Mouse (Mus musculus) MEL (cell line): Measurements from ENCODE around the gene Fam111a. TPM values are rescaled to one million over a fixed set of nuclear protein-coding genes. Genes with fewer than 3 reads are reported as not detected.

ENCODE experiments used
- DNase-seq: peaks from one replicate; pipeline ENCODE4 v3.0.0; 2011; ENCODE audit warnings: low read depth, low spot score
- H3K27ac ChIP-seq: 2 replicates; pipeline ENCODE4 v1.5.1; 2012; ENCODE audit warnings: low read depth, mild to moderate bottlenecking, control low read depth, low read length, moderate library complexity; ENCODE audit not compliant: control insufficient read depth
- H3K27me3 ChIP-seq, 2 experiments: fragments of 150-350 bp in 1 of 2; sonication (generic) in 1 of 2; 2 replicates each; pipeline ENCODE4 v1.6.1; 2012; ENCODE audit warnings: low read length in 2 of 2, mild to moderate bottlenecking in 2 of 2, improper control_type of control experiment in 1 of 2, moderate library complexity in 1 of 2; ENCODE audit not compliant: insufficient read depth in 2 of 2, control insufficient read depth in 1 of 2
- H3K36me3 ChIP-seq, 2 experiments: 2 replicates each; pipeline ENCODE4 v1.6.1; 2012 to 2014; ENCODE audit warnings: low read length in 2 of 2, improper control_type of control experiment in 1 of 2, inconsistent platforms in 1 of 2, mild to moderate bottlenecking in 1 of 2; ENCODE audit not compliant: insufficient read depth in 2 of 2, control insufficient read depth in 1 of 2
- H3K4me1 ChIP-seq, 2 experiments: fragments of 150-350 bp in 1 of 2; sonication (generic) in 1 of 2; 2 replicates each; pipeline ENCODE4 v1.6.1; 2012; ENCODE audit warnings: low read length in 2 of 2, improper control_type of control experiment in 1 of 2, mild to moderate bottlenecking in 1 of 2; ENCODE audit not compliant: insufficient read depth in 2 of 2, control insufficient read depth in 1 of 2
- H3K4me3 ChIP-seq, 2 experiments: fragments of 150-350 bp in 1 of 2; sonication (generic) in 1 of 2; 2 replicates each; pipeline ENCODE4 v1.5.1; 2012; ENCODE audit warnings: low read depth in 2 of 2, low read length in 2 of 2, mild to moderate bottlenecking in 2 of 2, moderate library complexity in 2 of 2, control low read depth in 1 of 2, improper control_type of control experiment in 1 of 2; ENCODE audit not compliant: control insufficient read depth in 1 of 2, insufficient read depth in 1 of 2
- H3K79me2 ChIP-seq: 2 replicates; pipeline ENCODE4 v1.6.1; 2012; ENCODE audit warnings: mild to moderate bottlenecking, low read length, moderate library complexity; ENCODE audit not compliant: control insufficient read depth, poor library complexity, insufficient read depth
- H3K9ac ChIP-seq: 2 replicates; pipeline ENCODE4 v1.6.1; 2012; ENCODE audit warnings: low read depth, mild to moderate bottlenecking, control low read depth, low read length, moderate library complexity; ENCODE audit not compliant: control insufficient read depth, poor library complexity, severe bottlenecking
- H3K9me3 ChIP-seq: fragments of 150-350 bp; sonication (generic); replicated peaks from 2 replicates; pipeline ENCODE4 v1.6.1; 2012; ENCODE audit warnings: mild to moderate bottlenecking, low read length, improper control_type of control experiment, moderate library complexity; ENCODE audit not compliant: insufficient read depth
- BHLHE40 ChIP-seq: IDR thresholded peaks from 2 replicates; pipeline ENCODE4 v1.6.1; 2012; ENCODE audit warnings: low read depth, mild to moderate bottlenecking, inconsistent platforms, low read length, improper control_type of control experiment, borderline replicate concordance
- CHD2 ChIP-seq: IDR thresholded peaks from 2 replicates; pipeline ENCODE4 v1.6.1; 2011; ENCODE audit warnings: low read length, improper control_type of control experiment
- CTCF ChIP-seq, 3 experiments: IDR thresholded peaks in 2 of 3; conservative IDR thresholded peaks in 1 of 3; 2 replicates each; pipeline ENCODE4 v1.5.1; 2011 to 2012; ENCODE audit warnings: low read length in 3 of 3, low read depth in 2 of 3, mild to moderate bottlenecking in 2 of 3, improper control_type of control experiment in 1 of 3, inconsistent platforms in 1 of 3, mixed read lengths in 1 of 3, moderate library complexity in 1 of 3; ENCODE audit not compliant: control insufficient read depth in 1 of 3, insufficient read depth in 1 of 3, poor library complexity in 1 of 3, severe bottlenecking in 1 of 3
- E2F4 ChIP-seq: IDR thresholded peaks from 2 replicates; pipeline ENCODE4 v1.6.1; 2011; ENCODE audit warnings: low read depth, low read length, improper control_type of control experiment, borderline replicate concordance
- EP300 ChIP-seq, 2 experiments: IDR thresholded peaks; 2 replicates each; pipeline ENCODE4 v1.6.1; 2011; ENCODE audit warnings: improper control_type of control experiment in 2 of 2, low read length in 2 of 2, low read depth in 1 of 2, mild to moderate bottlenecking in 1 of 2
- ETS1 ChIP-seq: IDR thresholded peaks from 2 replicates; pipeline ENCODE4 v1.6.1; 2012; ENCODE audit warnings: low read depth, mild to moderate bottlenecking, inconsistent platforms, low read length, improper control_type of control experiment, moderate library complexity
- GATA1 ChIP-seq: IDR thresholded peaks from 2 replicates; pipeline ENCODE4 v1.6.1; 2011; ENCODE audit warnings: low read depth, low read length, improper control_type of control experiment
- HCFC1 ChIP-seq: IDR thresholded peaks from 2 replicates; pipeline ENCODE4 v1.6.1; 2012; ENCODE audit warnings: low read depth, mild to moderate bottlenecking, inconsistent platforms, low read length, improper control_type of control experiment, moderate library complexity
- JUND ChIP-seq: IDR thresholded peaks from 2 replicates; pipeline ENCODE4 v1.6.1; 2011; ENCODE audit warnings: low read depth, mild to moderate bottlenecking, improper control_type of control experiment, low read length
- MAFK ChIP-seq: IDR thresholded peaks from 2 replicates; pipeline ENCODE4 v1.6.1; 2011; ENCODE audit warnings: low read depth, mild to moderate bottlenecking, low read length, improper control_type of control experiment, borderline replicate concordance
- MAX ChIP-seq: IDR thresholded peaks from 2 replicates; pipeline ENCODE4 v1.6.1; 2011; ENCODE audit warnings: low read length, improper control_type of control experiment
- MAZ ChIP-seq: IDR thresholded peaks from 2 replicates; pipeline ENCODE4 v1.6.1; 2012; ENCODE audit warnings: low read depth, mild to moderate bottlenecking, inconsistent platforms, low read length, improper control_type of control experiment
- MXI1 ChIP-seq: IDR thresholded peaks from 2 replicates; pipeline ENCODE4 v1.6.1; 2011; ENCODE audit warnings: mild to moderate bottlenecking, low read depth, low read length, improper control_type of control experiment
- NELFE ChIP-seq: IDR thresholded peaks from 2 replicates; pipeline ENCODE4 v1.6.1; 2011; ENCODE audit warnings: low read depth, low read length, improper control_type of control experiment
- NRF1 ChIP-seq: IDR thresholded peaks from 2 replicates; pipeline ENCODE4 v1.6.1; 2014; ENCODE audit warnings: low read depth, mild to moderate bottlenecking, inconsistent platforms, low read length, improper control_type of control experiment, moderate library complexity; ENCODE audit not compliant: poor library complexity, insufficient read depth, severe bottlenecking
- POLR2A ChIP-seq, 2 experiments: IDR thresholded peaks; 2 replicates each; pipeline ENCODE4 v1.6.1; 2011 to 2012; ENCODE audit warnings: low read length in 2 of 2, mild to moderate bottlenecking in 2 of 2, control low read depth in 1 of 2, improper control_type of control experiment in 1 of 2, low read depth in 1 of 2, moderate library complexity in 1 of 2; ENCODE audit not compliant: control insufficient read depth in 1 of 2, insufficient read depth in 1 of 2, poor library complexity in 1 of 2
- POLR2AphosphoS2 ChIP-seq: IDR thresholded peaks from 2 replicates; pipeline ENCODE4 v1.6.1; 2011; ENCODE audit warnings: low read length, improper control_type of control experiment
- POLR2AphosphoS5 ChIP-seq: IDR thresholded peaks from 2 replicates; pipeline ENCODE4 v1.6.1; 2012; ENCODE audit warnings: low read depth, borderline replicate concordance, mild to moderate bottlenecking, inconsistent platforms, low read length, moderate library complexity, mixed read lengths
- RAD21 ChIP-seq: IDR thresholded peaks from 2 replicates; pipeline ENCODE4 v1.6.1; 2011; ENCODE audit warnings: mild to moderate bottlenecking, low read depth, low read length, improper control_type of control experiment
- SIN3A ChIP-seq: IDR thresholded peaks from 2 replicates; pipeline ENCODE4 v1.6.1; 2012; ENCODE audit warnings: low read length, improper control_type of control experiment, inconsistent platforms
- SMC3 ChIP-seq: IDR thresholded peaks from 2 replicates; pipeline ENCODE4 v1.6.1; 2011; ENCODE audit warnings: low read depth, low read length, improper control_type of control experiment
- TAL1 ChIP-seq: IDR thresholded peaks from 2 replicates; pipeline ENCODE4 v1.6.1; 2012; ENCODE audit warnings: mild to moderate bottlenecking, inconsistent platforms, low read length, moderate library complexity, mixed read lengths
- TBP ChIP-seq: IDR thresholded peaks from 2 replicates; pipeline ENCODE4 v1.8.0; 2011; ENCODE audit warnings: low read depth, low read length, improper control_type of control experiment
- TCF12 ChIP-seq: IDR thresholded peaks from 2 replicates; pipeline ENCODE4 v1.6.1; 2014; ENCODE audit warnings: low read depth, mild to moderate bottlenecking, inconsistent platforms, low read length, improper control_type of control experiment, moderate library complexity
- USF2 ChIP-seq, 2 experiments: IDR thresholded peaks; 2 replicates each; pipeline ENCODE4 v1.6.1; 2011 to 2012; ENCODE audit warnings: improper control_type of control experiment in 2 of 2, low read length in 2 of 2, borderline replicate concordance in 1 of 2, inconsistent platforms in 1 of 2, low read depth in 1 of 2, mild to moderate bottlenecking in 1 of 2; ENCODE audit not compliant: insufficient read depth in 1 of 2
- ZC3H11A ChIP-seq: IDR thresholded peaks from 2 replicates; pipeline ENCODE4 v1.6.1; 2012; ENCODE audit warnings: low read depth, mild to moderate bottlenecking, inconsistent platforms, low read length, improper control_type of control experiment
- ZKSCAN1 ChIP-seq: IDR thresholded peaks from 2 replicates; pipeline ENCODE4 v1.6.1; 2012; ENCODE audit warnings: low read depth, mild to moderate bottlenecking, inconsistent platforms, low read length, improper control_type of control experiment, moderate library complexity
- ZNF384 ChIP-seq: IDR thresholded peaks from 2 replicates; pipeline ENCODE4 v1.6.1; 2012; ENCODE audit warnings: low read depth, mild to moderate bottlenecking, inconsistent platforms, low read length, improper control_type of control experiment
- polyA plus RNA-seq, 2 experiments: library from polyadenylated mRNA; stranded (reverse) in 1 of 2; unstranded in 1 of 2; fragments of >175 nt in 1 of 2; fragments of >200 nt in 1 of 2; gene quantifications; 2 replicates each; pipeline versions ENCODE4 v1.2.1 to v1.2.4; 2012; ENCODE audit warnings: low replicate concordance in 2 of 2, low read depth in 1 of 2; ENCODE audit not compliant: insufficient read length in 2 of 2, insufficient read depth in 1 of 2, missing spikeins in 1 of 2
- total RNA-seq: library from RNA; depleted of rRNA; stranded (reverse); fragments of 300-350 nt; gene quantifications from 2 replicates; pipeline ENCODE4 v1.2.3, GENCODE M21; 2012

The Fam111a gene
- total and polyA plus RNA-seq, 3 experiments, result 56.1 to 157 (median 75.9) TPM

DNA sequence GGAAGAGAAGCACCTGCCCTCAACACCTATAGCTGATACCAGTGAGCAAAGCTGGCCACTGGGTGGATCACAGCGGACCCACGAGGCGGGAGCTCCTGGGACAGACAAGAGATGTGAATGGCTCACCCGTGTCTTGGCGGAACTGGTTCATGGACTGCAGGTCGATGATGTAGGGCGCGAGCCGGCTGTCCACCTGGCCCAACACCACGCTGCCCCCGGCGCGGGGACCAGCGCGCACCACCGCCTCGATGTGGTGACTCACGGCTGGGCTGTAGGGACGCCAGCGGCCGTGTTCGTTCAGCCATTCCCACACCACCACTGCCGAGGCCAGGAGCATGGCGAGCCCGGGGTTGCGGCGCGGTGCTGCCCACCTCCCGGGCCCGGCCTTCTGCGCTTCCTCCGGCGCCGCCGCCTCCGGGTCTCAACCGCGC, 44.6 kb upstream of the Fam111a start:
- Histone ChIP-seq H3K9ac (peak overlapping the region; percentile 81), H3K36me3 (no peaks in the 10 kb centered on the region; a peak in 1 of 4 replicates), H3K27ac (no peak overlapping the region)

GRCm38 (mm10) chr19:12501370-12502347, 43.9 kb upstream of the Fam111a start, which contains the start of gene Dtx4:
Gene Dtx4, minus strand, starts transcription at chr19:12501454.
- DNase-seq, result peak; percentile 96

More for the DNA sequence above, 44.6 kb upstream of the Fam111a start:
- peaks cover 3 to 6% of the 10 kb centered on the region in 2 experiments; a peak in 2 of 4 replicates for H3K4me1 ChIP-seq
- no peaks in the 10 kb centered on the region for H3K27me3 ChIP-seq
- DNase-seq, result peak; percentile 48
- H3K79me2 ChIP-seq, result peaks cover 4% of the 10 kb centered on the region; the same call in 1 of the 2 replicates
- H3K4me3 ChIP-seq, result peak overlapping the region; percentile 60 to 84
- no peak for TF ChIP-seq E2F4
- no peak for TF ChIP-seq NRF1
- no peak for TF ChIP-seq HCFC1
- TF ChIP-seq MAZ, result no peak
- no peak for TF ChIP-seq NELFE
- no peak for TF ChIP-seq MAX
- TF ChIP-seq POLR2A (IDR thresholded peaks at IDR 0.05; ENCODE audit: control insufficient read depth in 1 of 2, insufficient read depth in 1 of 2, low read depth in 1 of 2, low read length in 2 of 2, poor library complexity in 1 of 2), result no peak
- no peak for TF ChIP-seq POLR2AphosphoS5
- TF ChIP-seq BHLHE40, result no peak
- TF ChIP-seq CHD2, result no peak
- TF ChIP-seq USF2 (IDR thresholded peaks at IDR 0.05; ENCODE audit: borderline replicate concordance in 1 of 2, insufficient read depth in 1 of 2, low read depth in 1 of 2, low read length in 2 of 2), result no peak
- no peak for TF ChIP-seq MAFK
- TF ChIP-seq, all 39 proteins: peak for 0
- no peaks in the 10 kb centered on the region for H3K9me3 ChIP-seq

More at GRCm38 (mm10) chr19:12501370-12502347, 43.9 kb upstream of the Fam111a start, which contains the start of gene Dtx4:
- TF ChIP-seq RAD21, result peak; percentile 74
- peak; percentile 73 to 87 (median 79) for TF ChIP-seq CTCF (IDR thresholded peaks at IDR 0.05 in 2 of 3, conservative IDR thresholded peaks at IDR 0.05 in 1 of 3; ENCODE audit: control insufficient read depth in 1 of 3, insufficient read depth in 1 of 3, low read depth in 2 of 3, low read length in 3 of 3, poor library complexity in 1 of 3, severe bottlenecking in 1 of 3)
- TF ChIP-seq SMC3, result peak; percentile 74
- TF ChIP-seq MAX, result peak; percentile 29; the same call in 1 of the 2 replicates
- no peak for TF ChIP-seq TAL1
- TF ChIP-seq POLR2AphosphoS2, result peak; percentile 21; the same call in 1 of the 2 replicates
- TF ChIP-seq TBP, result no peak
- TF ChIP-seq SIN3A, result peak; percentile 58; the same call in 1 of the 2 replicates
- no peak for TF ChIP-seq GATA1
- no peak for TF ChIP-seq CHD2
- TF ChIP-seq MAZ, result peak; percentile 68; the same call in 1 of the 2 replicates
- TF ChIP-seq ZNF384, result no peak
- peak; percentile 96; the same call in 1 of the 2 replicates for TF ChIP-seq JUND
- peak; percentile 43; the same call in 1 of the 2 replicates for TF ChIP-seq ZC3H11A
- TF ChIP-seq ETS1, result 0 out of 2 replicates have a peak, but pooled peaks have one; percentile 34
- no peak for TF ChIP-seq ZKSCAN1
- peak; percentile 33; the same call in 1 of the 2 replicates for TF ChIP-seq MXI1
- TF ChIP-seq EP300 (IDR thresholded peaks at IDR 0.05; ENCODE audit: low read depth in 1 of 2, low read length in 2 of 2), result peak in 1 of 2 experiments; percentile 51; a peak in 1 of 4 replicates
- 0 out of 2 replicates have a peak, but pooled peaks have one; percentile 4 for TF ChIP-seq TCF12
- TF ChIP-seq POLR2A (IDR thresholded peaks at IDR 0.05; ENCODE audit: control insufficient read depth in 1 of 2, insufficient read depth in 1 of 2, low read depth in 1 of 2, low read length in 2 of 2, poor library complexity in 1 of 2), result peak in 1 of 2 experiments; percentile 32; a peak in 1 of 4 replicates
- no peak; the same call in 1 of the 2 replicates for TF ChIP-seq HCFC1
- 0 out of 2 replicates have a peak, but pooled peaks have one; percentile 2 for TF ChIP-seq NRF1
- Histone ChIP-seq H3K4me1 (peaks cover 3 to 4% of the 10 kb centered on the region in 2 experiments; a peak in 2 of 4 replicates), H3K9ac (peak within 1 kb of the TSS; percentile 81), H3K27me3 (no peaks in the 10 kb centered on the region), H3K9me3 (no peaks in the 10 kb centered on the region), H3K27ac (peak within 1 kb of the TSS; percentile 54), H3K4me3 (peak within 1 kb of the TSS; percentile 60 to 84), H3K36me3 (no peaks in the 10 kb centered on the region; a peak in 1 of 4 replicates), H3K79me2 (peaks cover 4% of the 10 kb centered on the region; the same call in 1 of the 2 replicates)
